Mouse (Mus musculus) thymus, adult 2 months (tissue): ENCODE data around the gene Klhl33.

ENCODE experiments used
- CTCF ChIP-seq: fragments of 200-500 bp; IDR thresholded peaks from 2 replicates; pipeline ENCODE4 v1.5.1; 2012; ENCODE audit warnings: mild to moderate bottlenecking, control low read depth, low read length, moderate library complexity, borderline replicate concordance; ENCODE audit not compliant: control insufficient read depth, poor library complexity, insufficient read depth; ENCODE audit errors: extremely low read depth
- POLR2A ChIP-seq: fragments of 200-500 bp; IDR thresholded peaks from 2 replicates; pipeline ENCODE4 v1.6.1; 2012; ENCODE audit warnings: mild to moderate bottlenecking, low read length, control low read depth, moderate library complexity; ENCODE audit not compliant: control insufficient read depth, poor library complexity, insufficient read depth; ENCODE audit errors: extremely low read depth

GRCm38 (mm10) chr14:50875591-50876230, 21.6 kb downstream of the Klhl33 start:
- TF ChIP-seq CTCF: no peak
- no peak for TF ChIP-seq POLR2A
